Comparison of ENCODE assay signal across 19 mouse cellular contexts in the genomic region with DNA sequence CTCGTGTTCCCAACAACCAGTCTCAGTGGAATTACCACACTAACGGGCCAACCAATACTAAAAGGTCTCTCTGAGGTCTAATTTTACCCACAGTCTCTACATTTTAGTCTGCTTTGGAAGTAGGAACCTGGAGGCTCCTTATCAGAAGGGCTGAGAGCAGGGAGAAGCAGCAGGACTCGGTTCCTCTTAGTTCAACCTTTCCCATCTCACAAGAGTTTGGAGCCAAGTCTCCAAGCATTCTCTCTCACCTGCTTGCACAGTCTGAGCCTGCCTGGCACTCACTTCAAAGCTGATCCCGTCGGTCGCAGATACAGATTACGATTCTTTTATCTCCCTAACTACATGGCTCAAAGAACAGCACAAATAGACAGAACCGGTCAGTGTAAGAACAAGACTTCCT. TPM values are rescaled to one million over a fixed set of nuclear protein-coding genes. Genes with fewer than 3 reads are reported as not detected.
DNase-seq lines count a peak whose midpoint lies in the region; TF ChIP-seq lines count a peak whose summit lies in the region.
"Had no signal": no experiment of that assay in that cellular context is flagged by ENCODE, and none has a peak within 500 bp of the region (broad histone marks: within the 10 kb centered on the region; RNA-seq: fewer than 3 reads in every experiment).

No protein-coding gene starts in this region.

- H3K27ac ChIP-seq in ES-Bruce4 (ENCODE audit: insufficient read depth, low read length) (peak overlapping the region; percentile 72; the same call in 1 of the 2 replicates), MEL (ENCODE audit: control insufficient read depth, low read depth, low read length) (no peak overlapping the region)
- H3K27ac ChIP-seq: embryonic facial prominence, embryonic 10.5 days; embryonic facial prominence, embryonic 12.5 days; forebrain, embryonic 13.5 days; forebrain, embryonic 15.5 days had no signal

- H3K27me3 ChIP-seq in E14TG2a.4 (ENCODE audit: insufficient read depth, low read length) (no peaks in the 10 kb centered on the region), ES-Bruce4 (ENCODE audit: control insufficient read depth, insufficient read depth, low read length, poor library complexity, severe bottlenecking) (no peaks in the 10 kb centered on the region), MEL (ENCODE audit: control insufficient read depth in 1 of 2, insufficient read depth in 2 of 2, low read length in 2 of 2) (no peaks in the 10 kb centered on the region)
- H3K27me3 ChIP-seq: embryonic facial prominence, embryonic 12.5 days; forebrain, embryonic 13.5 days; forebrain, embryonic 15.5 days had no signal

- no peak for TF ChIP-seq POLR2A in ES-Bruce4 (IDR thresholded peaks at IDR 0.05; ENCODE audit: insufficient read depth, low read length)
- TF ChIP-seq POLR2A in MEL (IDR thresholded peaks at IDR 0.05; ENCODE audit: control insufficient read depth in 1 of 2, insufficient read depth in 1 of 2, low read depth in 1 of 2, low read length in 2 of 2, poor library complexity in 1 of 2) = no peak

- H3K36me3 ChIP-seq in E14TG2a.4 (ENCODE audit: insufficient read depth, low read length) (peaks cover 53% of the 10 kb centered on the region), ES-Bruce4 (ENCODE audit: control insufficient read depth, insufficient read depth, low read length, poor library complexity, severe bottlenecking) (no peaks in the 10 kb centered on the region), MEL (ENCODE audit: control insufficient read depth in 1 of 2, insufficient read depth in 2 of 2, low read length in 2 of 2) (peaks cover 0 to 9% of the 10 kb centered on the region in 2 experiments; a peak in 3 of 4 replicates)

- H3K4me1 ChIP-seq in E14TG2a.4 (replicated peaks; ENCODE audit: low read depth, low read length) (peaks cover 83% of the 10 kb centered on the region), ES-Bruce4 (ENCODE audit: control insufficient read depth, insufficient read depth, low read length) (no peaks in the 10 kb centered on the region), MEL (ENCODE audit: control insufficient read depth in 1 of 2, insufficient read depth in 2 of 2, low read length in 2 of 2) (peaks cover 4 to 25% of the 10 kb centered on the region in 2 experiments)

- peak; percentile 72 for DNase-seq in heart, adult 11 months
- DNase-seq in heart, adult 9 months (ENCODE audit: low spot score in 2 of 2) = no peak
- no peak for DNase-seq in MEL (ENCODE audit: low read depth, low spot score)
- no peak for DNase-seq in gastrocnemius, adult 18-20 months (ENCODE audit: low spot score)
- no peak for DNase-seq in frontal cortex, postnatal 10 days (ENCODE audit: low spot score in 2 of 2)
- DNase-seq: adrenal gland, postnatal 10 days; adrenal gland, postnatal 25 days; cerebellum, adult 11 months; cerebellum, adult 18-20 months; cerebellum, postnatal 10 days; cerebellum, postnatal 25 days; forebrain, postnatal 0 days had no signal

- no peak for TF ChIP-seq CTCF in E14TG2a.4 (conservative IDR thresholded peaks at IDR 0.05; ENCODE audit: low read length)
- TF ChIP-seq CTCF in ES-Bruce4 (IDR thresholded peaks at IDR 0.05; ENCODE audit: low read depth, low read length) = no peak
- TF ChIP-seq CTCF in MEL (IDR thresholded peaks at IDR 0.05 in 2 of 3, conservative IDR thresholded peaks at IDR 0.05 in 1 of 3; ENCODE audit: control insufficient read depth in 1 of 3, insufficient read depth in 1 of 3, low read depth in 2 of 3, low read length in 3 of 3, poor library complexity in 1 of 3, severe bottlenecking in 1 of 3) = no peak

- H3K9ac ChIP-seq in ES-Bruce4 (ENCODE audit: low read depth, poor library complexity, severe bottlenecking) = 0 out of 2 replicates have a peak overlapping the region, but pooled peaks have one; percentile 2
- no peak overlapping the region for H3K9ac ChIP-seq in MEL (ENCODE audit: control insufficient read depth, low read depth, low read length, poor library complexity, severe bottlenecking)
- H3K9ac ChIP-seq: embryonic facial prominence, embryonic 12.5 days; forebrain, embryonic 13.5 days; forebrain, embryonic 15.5 days; forebrain, postnatal 0 days had no signal

- no peak for TF ChIP-seq RAD21 in MEL (IDR thresholded peaks at IDR 0.05; ENCODE audit: low read depth, low read length)

- H3K9me3 ChIP-seq in E14TG2a.4 (ENCODE audit: low read length) = no peaks in the 10 kb centered on the region
- H3K9me3 ChIP-seq in ES-Bruce4 (replicated peaks; ENCODE audit: control insufficient read depth, insufficient read depth, low read length, poor library complexity, severe bottlenecking) = no peaks in the 10 kb centered on the region
- no peaks in the 10 kb centered on the region for H3K9me3 ChIP-seq in MEL (replicated peaks; ENCODE audit: insufficient read depth, low read length)
- H3K9me3 ChIP-seq: embryonic facial prominence, embryonic 10.5 days; embryonic facial prominence, embryonic 12.5 days; forebrain, embryonic 13.5 days; forebrain, embryonic 15.5 days; G1E had no signal

- H3K79me2 ChIP-seq in MEL (ENCODE audit: control insufficient read depth, insufficient read depth, low read length, poor library complexity) = no peaks in the 10 kb centered on the region; the same call in 1 of the 2 replicates

- TF ChIP-seq EP300 in ES-Bruce4 (IDR thresholded peaks at IDR 0.05; ENCODE audit: insufficient read depth, low read depth, low read length) = no peak
- no peak for TF ChIP-seq EP300 in MEL (IDR thresholded peaks at IDR 0.05; ENCODE audit: low read depth in 1 of 2, low read length in 2 of 2)

- peak overlapping the region; percentile 72 for H3K4me3 ChIP-seq in E14TG2a.4 (replicated peaks; ENCODE audit: low read length)
- no peak overlapping the region for H3K4me3 ChIP-seq in ES-Bruce4 (ENCODE audit: low read depth, low read length)
- H3K4me3 ChIP-seq in MEL (ENCODE audit: control insufficient read depth in 1 of 2, insufficient read depth in 1 of 2, low read depth in 2 of 2, low read length in 2 of 2) = no peak overlapping the region
- H3K4me3 ChIP-seq: embryonic facial prominence, embryonic 10.5 days; embryonic facial prominence, embryonic 12.5 days; forebrain, embryonic 13.5 days; forebrain, embryonic 15.5 days had no signal

TF ChIP-seq in MEL, 35 proteins besides CTCF, POLR2A, EP300 and RAD21:
- no peak for TF ChIP-seq BHLHE40 (IDR thresholded peaks at IDR 0.05; ENCODE audit: borderline replicate concordance, low read depth, low read length)
- TF ChIP-seq SMC3 (IDR thresholded peaks at IDR 0.05; ENCODE audit: low read depth, low read length) = no peak
- no peak for TF ChIP-seq GABPA (IDR thresholded peaks at IDR 0.05; ENCODE audit: low read depth, low read length)
- no peak for TF ChIP-seq MYC (IDR thresholded peaks at IDR 0.05; ENCODE audit: low read depth, low read length)
- no peak for TF ChIP-seq ZC3H11A (IDR thresholded peaks at IDR 0.05; ENCODE audit: low read depth, low read length)
- TF ChIP-seq JUND (IDR thresholded peaks at IDR 0.05; ENCODE audit: low read depth, low read length) = no peak
- TF ChIP-seq MEF2A (IDR thresholded peaks at IDR 0.05; ENCODE audit: extremely low read depth, insufficient replicate concordance, low read depth, low read length, poor library complexity, severe bottlenecking) = no peak
- peak; percentile 94; the same call in 1 of the 2 replicates for TF ChIP-seq UBTF (IDR thresholded peaks at IDR 0.05; ENCODE audit: borderline replicate concordance, insufficient read depth, low read depth, low read length)
- no peak for TF ChIP-seq NELFE (IDR thresholded peaks at IDR 0.05; ENCODE audit: low read depth, low read length)
- TF ChIP-seq NRF1 (IDR thresholded peaks at IDR 0.05; ENCODE audit: insufficient read depth, low read depth, low read length, poor library complexity, severe bottlenecking) = no peak
- TF ChIP-seq GATA1 (IDR thresholded peaks at IDR 0.05; ENCODE audit: low read depth, low read length) = no peak
- TF ChIP-seq USF2 (IDR thresholded peaks at IDR 0.05; ENCODE audit: borderline replicate concordance in 1 of 2, insufficient read depth in 1 of 2, low read depth in 1 of 2, low read length in 2 of 2) = no peak
- TF ChIP-seq KAT2A (conservative IDR thresholded peaks at IDR 0.05; ENCODE audit: low read depth, low read length) = no peak
- no peak for TF ChIP-seq SIN3A (IDR thresholded peaks at IDR 0.05; ENCODE audit: low read length)
- peak; percentile 96 for TF ChIP-seq TBP (IDR thresholded peaks at IDR 0.05; ENCODE audit: low read depth, low read length)
- TF ChIP-seq MXI1 (IDR thresholded peaks at IDR 0.05; ENCODE audit: low read depth, low read length) = no peak
- no peak for TF ChIP-seq TCF12 (IDR thresholded peaks at IDR 0.05; ENCODE audit: low read depth, low read length)

RNA-seq across cellular contexts. Expression of gene Pigv, which starts 9.5 kb away (rescaled TPM):
- polyA plus RNA-seq in ES-Bruce4 (2011; ENCODE audit: insufficient read depth, insufficient read length, low read depth, missing spikeins) = 12.8 and 15.2 TPM in 2 replicates
- total RNA-seq in MEL (2012; rRNA removed) = 7.9 and 8.5 TPM in 2 replicates
- 10 to 100 TPM in 1 of 2 experiments, not detected in 1; 12.0 TPM for polyA plus RNA-seq in MEL (2012; ENCODE audit: insufficient read depth in 1 of 2, insufficient read length in 2 of 2, low read depth in 1 of 2, low replicate concordance in 2 of 2, missing spikeins in 1 of 2)
- 10 to 100 TPM in 1 of 2 experiments, 1 to 10 TPM in 1; 9.7 to 12.2 TPM for total RNA-seq in gastrocnemius, adult 18-20 months (2021)

RNA-seq across cellular contexts. Expression of gene Zdhhc18, which starts 13.0 kb away (rescaled TPM):
- polyA plus RNA-seq in ES-Bruce4 (2011; ENCODE audit: insufficient read depth, insufficient read length, low read depth, missing spikeins) (34.4 and 43.8 TPM in 2 replicates), MEL (2012; ENCODE audit: insufficient read depth in 1 of 2, insufficient read length in 2 of 2, low read depth in 1 of 2, low replicate concordance in 2 of 2, missing spikeins in 1 of 2) (10 to 100 TPM in 1 of 2 experiments, not detected in 1; 15.6 TPM)
- 6.7 and 6.9 TPM in 2 replicates for total RNA-seq in MEL (2012; rRNA removed)
- total RNA-seq in gastrocnemius, adult 18-20 months (2021) = 10 to 100 TPM; 24.1 to 35.7 TPM
